Comparison of ENCODE assay signal across 8 mouse cellular contexts in genomic region chr13:41359330-41360215, GRCm38 (mm10).
DNase-seq lines count a peak whose midpoint lies in the region; ATAC-seq lines count a peak whose summit lies in the region.

No protein-coding gene starts in this region.

- 2% methylated on average over 16 of the region's 16 CpGs for WGBS in kidney, embryonic 14.5 days
- WGBS in hindbrain, embryonic 15.5 days, result 2% methylated on average over 16 of the region's 16 CpGs
- WGBS in midbrain, embryonic 13.5 days, result 1% methylated on average over 16 of the region's 16 CpGs

- H3K4me2 ChIP-seq in kidney, embryonic 14.5 days (replicated peaks; ENCODE audit: low read depth, low read length), result peak overlapping the region; percentile 74
- H3K4me2 ChIP-seq in hindbrain, embryonic 15.5 days, result peak overlapping the region; percentile 78
- H3K4me2 ChIP-seq in midbrain, embryonic 13.5 days (replicated peaks), result peak overlapping the region; percentile 71

- H3K36me3 ChIP-seq in kidney, embryonic 14.5 days (ENCODE audit: control insufficient read depth, insufficient read depth, low read length), result no peaks in the 10 kb centered on the region
- H3K36me3 ChIP-seq in hindbrain, embryonic 15.5 days, result no peaks in the 10 kb centered on the region
- H3K36me3 ChIP-seq in midbrain, embryonic 13.5 days, result no peaks in the 10 kb centered on the region

- H3K4me3 ChIP-seq in kidney, embryonic 14.5 days (ENCODE audit: low read length), result peak overlapping the region; percentile 68
- peak overlapping the region; percentile 74 for H3K4me3 ChIP-seq in hindbrain, embryonic 15.5 days
- H3K4me3 ChIP-seq in midbrain, embryonic 13.5 days (replicated peaks), result peak overlapping the region; percentile 66

- peak overlapping the region; percentile 46; the same call in 1 of the 2 replicates for H3K9ac ChIP-seq in kidney, embryonic 14.5 days (ENCODE audit: low read depth, low read length)
- peak overlapping the region; percentile 21 for H3K9ac ChIP-seq in hindbrain, embryonic 15.5 days
- no peak overlapping the region for H3K9ac ChIP-seq in midbrain, embryonic 13.5 days (replicated peaks)

- H3K27me3 ChIP-seq in kidney, embryonic 14.5 days (ENCODE audit: control insufficient read depth, insufficient read depth, low read length), result no peaks in the 10 kb centered on the region
- H3K27me3 ChIP-seq in hindbrain, embryonic 15.5 days, result no peaks in the 10 kb centered on the region
- H3K27me3 ChIP-seq in midbrain, embryonic 13.5 days, result no peaks in the 10 kb centered on the region; the same call in 1 of the 2 replicates

- peak overlapping the region; percentile 87; the same call in 1 of the 2 replicates for H3K27ac ChIP-seq in kidney, embryonic 14.5 days (ENCODE audit: low read depth, low read length)
- peak overlapping the region; percentile 94 for H3K27ac ChIP-seq in hindbrain, embryonic 15.5 days (replicated peaks)
- peak overlapping the region; percentile 92 for H3K27ac ChIP-seq in midbrain, embryonic 13.5 days

- H3K9me3 ChIP-seq in kidney, embryonic 14.5 days (ENCODE audit: control insufficient read depth, low read length), result no peaks in the 10 kb centered on the region
- H3K9me3 ChIP-seq in hindbrain, embryonic 15.5 days, result no peaks in the 10 kb centered on the region
- H3K9me3 ChIP-seq in midbrain, embryonic 13.5 days, result no peaks in the 10 kb centered on the region

- no peak for DNase-seq in kidney, postnatal 36 days
- DNase-seq in spleen, adult 18-20 months, result no peak
- DNase-seq in B cell, adult 2 months, result no peak
- DNase-seq in layer of hippocampus, postnatal 14 days (ENCODE audit: low spot score in 2 of 2), result no peak

- H3K4me1 ChIP-seq in kidney, embryonic 14.5 days (ENCODE audit: control insufficient read depth, insufficient read depth, low read length), result peaks cover 23% of the 10 kb centered on the region; the same call in 1 of the 2 replicates
- H3K4me1 ChIP-seq in hindbrain, embryonic 15.5 days (replicated peaks), result peaks cover 40% of the 10 kb centered on the region
- H3K4me1 ChIP-seq in midbrain, embryonic 13.5 days (replicated peaks), result peaks cover 58% of the 10 kb centered on the region

- no peak for ATAC-seq in kidney, embryonic 14.5 days (ENCODE audit: low FRiP score, low TSS enrichment)
- ATAC-seq in common myeloid progenitor, adult 5-6 weeks (replicated peaks; ENCODE audit: low read depth, poor library complexity, severe bottlenecking), result peak; percentile 41
- no peak for ATAC-seq in hindbrain, embryonic 15.5 days (ENCODE audit: low FRiP score, low read depth)
- no peak; the same call in 1 of the 2 replicates for ATAC-seq in midbrain, embryonic 13.5 days
